Mouse (Mus musculus): ENCODE data around the gene Gm45799. TPM values are rescaled to one million over a fixed set of nuclear protein-coding genes. Genes with fewer than 3 reads are reported as not detected.

The Gm45799 gene
- polyA plus RNA-seq (2015; fragmentation: Nextera tagmentation; extraction: Ambion mirVana), result 27.3 and 48.5 TPM in 2 replicates

DNA sequence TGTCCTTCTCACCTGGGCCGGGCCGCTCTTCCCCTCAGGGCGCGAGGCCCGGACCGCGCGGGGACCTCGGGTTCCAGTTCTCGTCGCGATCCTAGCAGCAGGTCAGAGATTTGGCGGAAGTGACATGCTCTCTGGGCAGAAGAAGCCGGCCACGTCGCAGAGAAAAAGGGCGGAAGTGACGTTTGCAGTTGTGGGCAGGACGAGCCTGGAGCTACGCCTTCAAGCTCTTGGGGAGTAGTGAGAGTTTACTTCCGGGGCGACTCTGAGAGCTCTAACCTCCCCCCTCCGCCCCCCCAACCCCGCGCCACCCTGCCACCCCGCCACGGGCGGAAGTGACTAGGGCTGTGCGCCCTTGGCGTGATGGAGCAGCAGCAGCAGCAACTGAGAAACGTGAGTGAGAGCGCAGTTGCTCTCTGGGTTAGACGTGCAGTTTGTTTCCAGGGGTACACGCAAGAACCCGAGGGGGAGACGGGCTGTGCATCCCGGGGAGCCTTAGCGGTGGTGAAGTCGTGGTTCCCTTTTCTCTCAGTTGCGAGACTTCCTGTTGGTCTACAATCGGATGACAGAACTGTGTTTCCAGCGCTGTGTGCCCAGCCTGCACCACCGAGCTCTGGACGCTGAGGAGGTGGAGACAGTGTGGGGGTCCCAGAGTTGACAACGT, at the start of gene Gm45799, which contains the start of gene Arfip2:
TSS of gene Gm45799 (plus strand) at position 320 of the 661 bp plus-strand sequence.
TSS of gene Arfip2 (minus strand) at position 184 of the 661 bp plus-strand sequence.

DNA sequence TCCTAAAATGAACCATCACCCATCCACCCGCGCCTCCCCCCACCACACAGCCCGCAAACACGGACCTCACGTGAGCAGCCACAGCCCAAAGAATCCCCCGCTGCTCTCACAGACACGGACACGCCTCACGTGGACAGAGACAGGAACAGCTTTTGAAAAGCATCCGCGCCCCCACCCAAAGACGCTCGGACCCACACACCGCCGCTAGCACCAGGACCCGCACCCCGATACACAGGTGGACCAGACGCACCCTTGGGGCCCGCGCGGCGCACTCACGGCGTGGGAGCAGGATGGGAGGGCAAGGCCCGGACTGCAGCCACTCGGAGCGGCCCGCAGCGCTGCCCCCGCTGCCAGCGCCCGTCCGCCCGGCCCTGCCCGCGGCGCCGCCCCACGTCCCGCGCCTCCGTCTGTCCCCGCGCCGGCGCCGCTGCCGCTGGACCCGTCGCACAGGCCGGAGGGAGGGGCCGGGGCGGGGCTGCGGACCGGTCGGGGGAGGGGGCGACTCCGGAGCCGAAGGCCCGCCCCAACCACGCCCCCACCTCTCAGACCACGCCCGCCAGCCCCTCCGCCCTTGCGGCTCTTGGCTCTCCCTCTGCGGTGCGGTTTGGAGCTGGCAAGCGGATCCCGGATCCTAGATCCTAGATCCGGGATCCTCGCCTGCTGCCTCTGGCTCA, 7.1 kb upstream of the Gm45799 start, which contains the start of gene Trim3:
TSS of gene Trim3 (minus strand) at position 445 of the 674 bp plus-strand sequence.

DNA sequence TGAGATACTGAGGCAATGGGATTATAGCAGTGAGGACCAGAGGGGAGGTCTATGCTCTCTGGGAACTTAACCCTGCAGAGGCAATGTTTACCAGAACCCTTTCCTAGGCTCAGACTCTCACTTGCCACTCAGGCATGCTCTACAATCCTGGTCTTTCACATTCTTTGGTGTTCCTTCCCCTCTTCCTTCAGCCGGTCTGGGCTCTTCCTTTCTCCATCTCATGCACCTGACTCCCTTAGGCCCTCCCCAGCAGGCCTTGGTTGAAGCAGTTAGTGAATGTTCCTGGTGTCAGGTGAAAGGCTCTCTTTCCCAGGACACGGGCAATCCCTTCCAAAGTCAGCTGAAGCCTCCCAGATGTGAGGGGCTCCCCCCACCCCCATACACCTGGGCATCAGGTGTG, 596 bp upstream of the Gm45799 start, which contains the start of gene Timm10b:
TSS of gene Timm10b (plus strand) at position 301 of the 400 bp plus-strand sequence.

DNA sequence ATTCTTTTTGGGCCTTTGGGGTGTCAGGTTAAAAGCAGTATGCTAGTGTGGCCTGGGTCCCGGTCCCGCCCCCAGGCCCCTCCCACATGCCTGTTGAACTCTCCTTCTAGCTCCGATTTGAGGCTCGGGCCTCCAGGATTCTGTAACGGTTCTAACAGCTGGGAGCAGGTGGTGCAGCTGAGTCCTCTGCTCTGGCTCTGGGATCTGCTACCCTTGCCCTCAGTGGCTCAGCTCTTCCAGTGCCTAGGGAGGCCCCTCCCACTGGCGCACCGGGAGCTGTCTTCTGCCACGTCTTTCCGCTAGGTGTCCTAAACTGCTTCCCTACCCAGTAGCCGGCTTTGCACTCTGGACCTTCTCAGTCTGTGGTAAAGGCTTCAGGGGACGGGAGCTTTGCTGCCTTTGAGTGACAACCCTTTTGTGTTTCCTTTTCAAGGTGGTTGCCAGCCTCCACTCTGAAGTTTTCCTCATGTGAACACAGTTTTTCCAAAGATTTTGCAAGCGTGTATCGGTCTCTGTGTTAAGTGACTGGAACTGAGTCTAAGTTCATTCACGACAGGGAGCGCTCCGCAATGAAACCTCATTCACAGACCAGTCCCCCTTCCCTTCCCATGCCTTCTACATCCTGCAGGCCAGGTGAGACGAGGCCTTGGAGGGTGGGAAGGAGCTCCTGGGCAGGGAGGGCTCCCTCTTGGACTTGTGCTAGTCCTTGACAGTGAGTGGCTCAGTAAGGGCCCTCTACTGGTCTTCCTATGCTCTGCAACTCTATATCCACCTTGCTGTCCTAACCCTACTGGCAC, 10.5 kb downstream of the Gm45799 start, which contains the start of gene Dnhd1:
TSS of gene Dnhd1 (plus strand) at position 189 of the 797 bp plus-strand sequence.

Other genes with a start within 250 kb of the Gm45799 start
- gene Fam160a2, start 240.5 kb upstream of the Gm45799 start, polyA plus RNA-seq (2015; fragmentation: Nextera tagmentation; extraction: Ambion mirVana), result 24.4 and 25.0 TPM in 2 replicates
- 0.07 TPM in 1 of 2 replicates, not detected in the other for gene Cnga4, start 236.0 kb upstream of the Gm45799 start, polyA plus RNA-seq (2015; fragmentation: Nextera tagmentation; extraction: Ambion mirVana)
- gene Cckbr, start 214.8 kb upstream of the Gm45799 start, polyA plus RNA-seq (2015; fragmentation: Nextera tagmentation; extraction: Ambion mirVana), result not detected in 2 replicates
- gene Cavin3, start 158.3 kb upstream of the Gm45799 start, polyA plus RNA-seq (2015; fragmentation: Nextera tagmentation; extraction: Ambion mirVana), result 609 and 647 TPM in 2 replicates
- gene Smpd1, start 86.2 kb upstream of the Gm45799 start, polyA plus RNA-seq (2015; fragmentation: Nextera tagmentation; extraction: Ambion mirVana), result 28.9 and 31.0 TPM in 2 replicates
- 20.1 and 20.4 TPM in 2 replicates for gene Apbb1, start 58.9 kb upstream of the Gm45799 start, polyA plus RNA-seq (2015; fragmentation: Nextera tagmentation; extraction: Ambion mirVana)
- 0.79 and 2.3 TPM in 2 replicates for gene Hpx, start 40.4 kb upstream of the Gm45799 start, polyA plus RNA-seq (2015; fragmentation: Nextera tagmentation; extraction: Ambion mirVana)
- gene Trim3, start 7.0 kb upstream of the Gm45799 start, polyA plus RNA-seq (2015; fragmentation: Nextera tagmentation; extraction: Ambion mirVana), result 36.2 and 40.7 TPM in 2 replicates
- gene Timm10b, start 496 bp upstream of the Gm45799 start, polyA plus RNA-seq (2015; fragmentation: Nextera tagmentation; extraction: Ambion mirVana), result 202 and 204 TPM in 2 replicates
- 50.8 and 51.2 TPM in 2 replicates for gene Arfip2, start 136 bp upstream of the Gm45799 start, polyA plus RNA-seq (2015; fragmentation: Nextera tagmentation; extraction: Ambion mirVana)
- gene Dnhd1, start 10.3 kb downstream of the Gm45799 start, polyA plus RNA-seq (2015; fragmentation: Nextera tagmentation; extraction: Ambion mirVana), result 0.42 and 0.56 TPM in 2 replicates
- 997 and 1,007 TPM in 2 replicates for gene Ilk, start 96.0 kb downstream of the Gm45799 start, polyA plus RNA-seq (2015; fragmentation: Nextera tagmentation; extraction: Ambion mirVana)
- gene Rrp8, start 96.8 kb downstream of the Gm45799 start, polyA plus RNA-seq (2015; fragmentation: Nextera tagmentation; extraction: Ambion mirVana), result 21.7 and 26.0 TPM in 2 replicates
- gene Taf10, start 103.8 kb downstream of the Gm45799 start, polyA plus RNA-seq (2015; fragmentation: Nextera tagmentation; extraction: Ambion mirVana), result 83.7 and 100 TPM in 2 replicates
- 82.6 and 86.1 TPM in 2 replicates for gene Tpp1, start 111.7 kb downstream of the Gm45799 start, polyA plus RNA-seq (2015; fragmentation: Nextera tagmentation; extraction: Ambion mirVana)
- 2.9 and 3.0 TPM in 2 replicates for gene Dchs1, start 147.1 kb downstream of the Gm45799 start, polyA plus RNA-seq (2015; fragmentation: Nextera tagmentation; extraction: Ambion mirVana)
- gene Mrpl17, start 170.5 kb downstream of the Gm45799 start, polyA plus RNA-seq (2015; fragmentation: Nextera tagmentation; extraction: Ambion mirVana), result 395 and 404 TPM in 2 replicates

Data from urinary bladder, postnatal 0 days (tissue).